Mouse (Mus musculus) forebrain, postnatal 0 days (tissue): ENCODE data around the gene Stmn1. TPM values are rescaled to one million over a fixed set of nuclear protein-coding genes. Genes with fewer than 3 reads are reported as not detected.
"Not testable (repeated sequence)": the region's sequence is repeated elsewhere in the genome, so short reads cannot be mapped to it uniquely, and the experiment has no call there.

Experiments
- ATAC-seq: fragments of 200-750 bp; cut with Nextera tagmentation; 2 replicates; pipeline ENCODE4 v1.8.0; 2017; ENCODE audit warnings: mild to moderate bottlenecking, moderate library complexity
- DNase-seq: peaks from one replicate; pipeline ENCODE4 v3.0.0-alpha.2; 2015
- H3K27ac ChIP-seq: fragments of 300-500 bp; sonication (generic); 2 replicates; pipeline ENCODE4 v1.5.1; 2014; ENCODE audit warnings: low read depth, mild to moderate bottlenecking, antibody characterized with exemption, low read length, moderate library complexity, mixed read lengths
- H3K27me3 ChIP-seq: fragments of 300-500 bp; sonication (generic); 2 replicates; pipeline ENCODE4 v1.6.1; 2014; ENCODE audit warnings: mild to moderate bottlenecking, low read length, mixed read lengths; ENCODE audit not compliant: insufficient read depth
- H3K36me3 ChIP-seq: fragments of 300-500 bp; sonication (generic); 2 replicates; pipeline ENCODE4 v1.6.1; 2014; ENCODE audit warnings: mild to moderate bottlenecking, moderate library complexity; ENCODE audit not compliant: insufficient read depth
- H3K4me1 ChIP-seq: fragments of 300-500 bp; sonication (generic); 2 replicates; pipeline ENCODE4 v1.6.1; 2014; ENCODE audit warnings: antibody characterized with exemption; ENCODE audit not compliant: insufficient read depth
- H3K4me2 ChIP-seq: fragments of 300-500 bp; sonication (generic); 2 replicates; pipeline ENCODE4 v1.6.1; 2014; ENCODE audit warnings: low read depth, mild to moderate bottlenecking, moderate library complexity
- H3K4me3 ChIP-seq: fragments of 300-500 bp; sonication (generic); 2 replicates; pipeline ENCODE4 v1.5.1; 2014; ENCODE audit warnings: low read depth, low read length, mixed read lengths
- H3K9ac ChIP-seq: fragments of 300-500 bp; sonication (generic); 2 replicates; pipeline ENCODE4 v1.6.1; 2014; ENCODE audit warnings: mild to moderate bottlenecking
- H3K9me3 ChIP-seq: fragments of 300-500 bp; sonication (generic); 2 replicates; pipeline ENCODE4 v1.6.1; 2016; ENCODE audit warnings: low read length
- CTCF ChIP-seq: sonication (generic); IDR thresholded peaks from 2 replicates; pipeline ENCODE4 v1.5.1; 2016; ENCODE audit warnings: antibody characterized with exemption, control low read depth, low read depth
- WGBS: fragments of 180-500 bp; shearing (Covaris S2); extraction: QIAGEN DNeasy Blood & Tissue Kit; methylation state at CpG from one replicate; pipeline ENCODE4 v1.1.7; 2014; 5-methylcytosine and 5-hydroxymethylcytosine counted together
- polyA plus RNA-seq: library from polyadenylated mRNA; unstranded; fragments of >200 nt; fragmentation: Nextera tagmentation; extraction: Ambion mirVana; gene quantifications from 2 replicates; pipeline ENCODE4 v1.2.1, GENCODE M21; 2015
- total RNA-seq: library from RNA; depleted of rRNA; stranded (reverse); fragments of >200 nt; gene quantifications from 2 replicates; pipeline ENCODE4 v1.2.3, GENCODE M21; 2014

Stmn1 gene
- total and polyA plus RNA-seq, 2 experiments from 2014 or later = 2,537 to 7,274 TPM

DNA sequence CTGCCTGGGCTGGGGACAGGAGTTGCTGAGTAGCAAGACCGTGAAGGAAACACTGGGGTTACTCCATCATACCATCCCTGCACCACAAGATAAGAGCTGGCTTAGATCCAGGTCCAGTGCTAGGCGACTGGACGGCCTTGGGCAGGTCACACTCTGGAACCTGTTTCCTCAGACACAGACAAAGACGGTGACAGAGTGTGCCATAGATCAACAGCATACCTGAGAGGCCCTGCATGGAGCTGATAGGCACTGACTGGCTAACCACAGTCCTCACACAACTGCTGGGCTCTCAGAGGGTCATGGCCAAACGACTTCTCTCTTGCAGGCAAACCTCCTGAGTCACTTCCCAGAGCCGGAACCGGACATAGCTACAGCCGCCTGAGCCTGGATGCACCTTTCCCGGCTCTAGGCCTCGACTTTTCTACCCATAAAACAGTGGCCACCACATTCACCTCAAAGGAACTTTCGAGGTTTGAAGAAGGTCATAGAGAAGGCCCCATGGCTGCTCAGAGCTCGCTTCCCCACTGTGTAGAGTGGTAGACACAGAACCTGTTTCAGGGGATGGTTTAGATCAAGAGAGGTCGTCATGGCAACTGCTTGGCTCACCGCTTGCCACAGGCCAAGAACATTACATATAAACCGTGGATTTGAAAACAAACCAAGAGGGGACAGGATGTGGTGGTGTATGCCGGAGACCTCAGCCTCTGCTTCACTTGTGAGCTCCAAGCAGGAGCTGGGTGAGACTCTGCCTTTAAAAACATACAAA lies 26.8 kb downstream of the Stmn1 start:
- Histone ChIP-seq H3K27ac (peak overlapping the region; percentile 23; the same call in 1 of the 2 replicates), H3K27me3 (no peaks in the 10 kb centered on the region), H3K9ac (no peak overlapping the region), H3K4me1 (no peaks in the 10 kb centered on the region; the same call in none of the 2 replicates), H3K4me2 (no peak overlapping the region), H3K4me3 (no peak overlapping the region), H3K9me3 (no peaks in the 10 kb centered on the region), H3K36me3 (no peaks in the 10 kb centered on the region)
- DNase-seq = peak; percentile 39
- no peak for TF ChIP-seq CTCF
- ATAC-seq = peak; percentile 28; the same call in 1 of the 2 replicates
- 66% methylated on average over 16 of the region's 16 CpGs for WGBS

DNA sequence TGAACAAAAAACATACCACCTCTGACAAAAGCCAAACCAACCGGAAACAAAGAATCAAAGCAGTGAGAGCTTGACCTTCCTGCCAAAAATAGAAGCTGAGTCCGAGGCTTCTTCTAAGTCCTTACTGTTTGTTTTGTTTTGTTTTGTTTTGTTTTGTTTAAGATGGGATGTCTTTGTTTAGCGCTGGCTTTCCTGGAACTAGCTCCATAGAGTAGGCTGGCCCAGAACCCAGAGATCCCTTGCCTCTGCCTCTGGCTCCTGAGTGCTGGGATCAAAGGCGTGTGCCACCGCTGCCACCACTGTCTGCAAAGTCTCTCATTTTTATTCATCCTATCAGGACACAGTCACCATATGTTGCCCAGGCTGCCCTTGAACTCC lies 27.4 kb downstream of the Stmn1 start:
- Histone ChIP-seq H3K27ac (no peak overlapping the region), H3K9ac (no peak overlapping the region), H3K36me3 (no peaks in the 10 kb centered on the region), H3K4me3 (no peak overlapping the region), H3K27me3 (no peaks in the 10 kb centered on the region), H3K4me2 (no peak overlapping the region), H3K9me3 (no peaks in the 10 kb centered on the region), H3K4me1 (no peaks in the 10 kb centered on the region; the same call in none of the 2 replicates)
- WGBS = 64% methylated on average over 5 of the region's 5 CpGs
- TF ChIP-seq CTCF = no peak
- DNase-seq (no peak), ATAC-seq (no peak)

- peak; percentile 64 for DNase-seq
- Histone ChIP-seq H3K9me3 (no peaks in the 10 kb centered on the region), H3K27ac (peak within 1 kb of the TSS; percentile 73), H3K36me3 (no peaks in the 10 kb centered on the region), H3K4me1 (no peaks in the 10 kb centered on the region; the same call in none of the 2 replicates), H3K4me2 (peak within 1 kb of the TSS; percentile 94), H3K27me3 (no peaks in the 10 kb centered on the region), H3K9ac (peak within 1 kb of the TSS; percentile 73), H3K4me3 (peak within 1 kb of the TSS; percentile 49)
- peak; percentile 69 for ATAC-seq
- 4% methylated on average over 35 of the region's 35 CpGs for WGBS
- TF ChIP-seq CTCF = no peak
Observed at GRCm38 (mm10) chr4:134496595-134497210, 28.6 kb downstream of the Stmn1 start, which contains the start of gene Paqr7. TSS of gene Paqr7 (plus strand) at chr4:134496697.

DNA sequence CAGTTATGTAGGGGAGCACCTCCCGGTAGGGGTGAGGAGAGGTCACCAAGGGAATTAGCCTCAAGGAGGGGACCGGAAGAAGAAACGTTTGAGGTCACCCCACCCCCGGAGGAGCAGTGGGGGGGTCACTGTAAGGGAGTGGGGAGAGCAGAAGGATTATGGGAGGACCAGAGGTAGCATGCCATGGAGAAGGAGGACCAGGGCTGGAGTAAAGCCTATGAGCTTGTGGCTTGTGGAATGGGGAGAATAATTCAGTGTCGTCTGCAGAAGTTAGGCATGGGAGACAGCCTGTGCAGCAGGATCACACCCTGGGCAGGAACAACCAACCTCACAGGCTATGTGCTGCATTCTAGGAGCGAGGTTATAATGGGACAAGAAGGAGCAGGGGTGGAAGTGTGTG lies 29.1 kb downstream of the Stmn1 start:
- Histone ChIP-seq H3K4me1 (no peaks in the 10 kb centered on the region; the same call in none of the 2 replicates), H3K9me3 (no peaks in the 10 kb centered on the region), H3K36me3 (no peaks in the 10 kb centered on the region), H3K4me2 (peak overlapping the region; percentile 94), H3K9ac (peak overlapping the region; percentile 73), H3K4me3 (peak overlapping the region; percentile 49), H3K27ac (peak overlapping the region; percentile 73), H3K27me3 (no peaks in the 10 kb centered on the region)
- no peak; the same call in 1 of the 2 replicates for TF ChIP-seq CTCF
- DNase-seq = peak; percentile 41
- peak; percentile 69 for ATAC-seq
- whole genome bisulfite sequencing = 8% methylated on average over 6 of the region's 6 CpGs

DNA sequence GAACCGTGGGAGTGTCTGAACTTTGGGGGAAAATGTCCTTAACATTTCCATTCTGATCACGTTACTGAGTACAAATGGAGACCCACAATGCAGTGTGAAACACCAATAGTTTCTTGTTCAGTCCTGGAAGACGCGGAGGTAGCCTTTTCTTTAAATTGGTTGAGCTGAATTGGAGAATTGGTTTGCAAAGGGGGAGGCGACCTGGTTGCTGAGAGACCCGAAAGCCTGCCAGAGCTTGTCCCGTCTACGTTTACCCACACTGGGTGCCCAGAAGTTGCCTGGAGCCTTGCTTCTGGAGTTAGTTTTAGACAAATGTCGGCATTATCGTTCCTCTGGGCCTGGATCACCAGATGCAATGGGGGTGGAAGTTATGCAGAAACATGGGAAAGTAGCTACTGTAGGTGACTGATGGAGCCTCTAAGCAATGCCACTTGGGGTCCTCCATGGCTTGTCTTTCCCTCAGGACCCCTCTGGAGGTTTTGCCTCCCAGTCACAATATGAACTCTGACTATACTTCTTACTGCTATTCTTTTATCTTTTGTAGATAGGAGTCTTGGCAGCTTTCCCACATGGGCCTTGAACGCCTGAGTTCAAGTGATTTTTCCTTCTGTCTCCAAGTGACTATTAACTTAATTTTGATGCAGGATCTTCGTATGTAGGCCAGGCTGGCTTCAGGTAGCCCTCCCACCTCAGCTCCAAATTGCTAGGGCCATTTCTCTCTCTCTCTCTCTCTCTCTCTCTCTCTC lies 30.0 kb downstream of the Stmn1 start:
- TF ChIP-seq CTCF = no peak
- peak overlapping the region; percentile 94 for H3K4me2 ChIP-seq
- WGBS = 47% methylated on average over 12 of the region's 12 CpGs
- H3K27ac ChIP-seq = peak overlapping the region; percentile 73
- no peaks in the 10 kb centered on the region for H3K27me3 ChIP-seq
- DNase-seq (peak; percentile 51), ATAC-seq (peak; percentile 47)
- H3K36me3 ChIP-seq = no peaks in the 10 kb centered on the region
- H3K9ac ChIP-seq = peak overlapping the region; percentile 73; the same call in 1 of the 2 replicates
- peak overlapping the region; percentile 49 for H3K4me3 ChIP-seq
- no peaks in the 10 kb centered on the region for H3K9me3 ChIP-seq
- no peaks in the 10 kb centered on the region; the same call in none of the 2 replicates for H3K4me1 ChIP-seq

GRCm38 (mm10) chr4:134498983-134499382 lies 30.9 kb downstream of the Stmn1 start:
- not testable (repeated sequence) for H3K4me2 ChIP-seq, H3K9me3 ChIP-seq, H3K4me3 ChIP-seq, ATAC-seq, H3K27me3 ChIP-seq, H3K27ac ChIP-seq, H3K9ac ChIP-seq, H3K36me3 ChIP-seq, H3K4me1 ChIP-seq, DNase-seq
- WGBS = 88% methylated on average over 6 of the region's 6 CpGs

GRCm38 (mm10) chr4:134501095-134501494 lies 33.0 kb downstream of the Stmn1 start:
- H3K4me3 ChIP-seq = no peak overlapping the region
- H3K4me1 ChIP-seq = no peaks in the 10 kb centered on the region; the same call in 1 of the 2 replicates
- WGBS = 95% methylated on average over 6 of the region's 6 CpGs
- no peaks in the 10 kb centered on the region for H3K36me3 ChIP-seq
- no peak for DNase-seq
- H3K9ac ChIP-seq = no peak overlapping the region
- no peak for TF ChIP-seq CTCF
- no peak for ATAC-seq
- no peak overlapping the region for H3K4me2 ChIP-seq
- H3K27me3 ChIP-seq = no peaks in the 10 kb centered on the region
- H3K27ac ChIP-seq = no peak overlapping the region
- no peaks in the 10 kb centered on the region for H3K9me3 ChIP-seq
